Mouse (Mus musculus) monocyte, adult 5-6 weeks (primary cell): ENCODE measurements around the gene Trpm1. TPM values are rescaled to one million over a fixed set of nuclear protein-coding genes. Genes with fewer than 3 reads are reported as not detected.
A peak's percentile ranks its signal among the peaks of the same experiment; 100 is the strongest.

Experiments used
- ATAC-seq: fragments of 153-309, 156-312 bp; replicated peaks from 2 replicates; pipeline ENCODE4 v1.8.0; 2017; ENCODE audit warnings: mild to moderate bottlenecking; ENCODE audit not compliant: low TSS enrichment, insufficient number of reproducible peaks, severe bottlenecking, poor library complexity, low FRiP score
- total RNA-seq: library from RNA; stranded (forward); fragments of 200-1000, 200-491, 200-594 nt; gene quantifications from 3 replicates; pipeline ENCODE4 v1.2.3, GENCODE M21; 2017

Gene Trpm1
- total RNA-seq, 1 experiment from 2014 or later = not detected

- ATAC-seq = no peak
Measured at GRCm38 (mm10) chr7:64265502-64266279, 112.1 kb downstream of the Trpm1 start.

GRCm38 (mm10) chr7:64266587-64266986 lies 113.0 kb downstream of the Trpm1 start:
- ATAC-seq = no peak

GRCm38 (mm10) chr7:64271926-64272325 lies 118.3 kb downstream of the Trpm1 start:
- no peak for ATAC-seq

GRCm38 (mm10) chr7:64275518-64275917 lies 121.9 kb downstream of the Trpm1 start:
- ATAC-seq = no peak

- ATAC-seq = no peak
Measured at GRCm38 (mm10) chr7:64276921-64277320, 123.3 kb downstream of the Trpm1 start.

- no peak for ATAC-seq
Measured at GRCm38 (mm10) chr7:64278526-64278925, 124.9 kb downstream of the Trpm1 start.

- ATAC-seq = peak; percentile 79
Measured at GRCm38 (mm10) chr7:64279548-64279947, 125.9 kb downstream of the Trpm1 start.

GRCm38 (mm10) chr7:64286566-64286965 lies 132.9 kb downstream of the Trpm1 start:
- ATAC-seq = no peak

GRCm38 (mm10) chr7:64287414-64288091 lies 133.9 kb downstream of the Trpm1 start, which contains the start of gene Mtmr10:
Gene Mtmr10 (plus strand): TSS chr7:64287653.
- peak; percentile 98 for ATAC-seq

- no peak for ATAC-seq
Measured at GRCm38 (mm10) chr7:64289416-64289815, 135.8 kb downstream of the Trpm1 start.

GRCm38 (mm10) chr7:64290431-64290830 lies 136.8 kb downstream of the Trpm1 start:
- no peak for ATAC-seq

GRCm38 (mm10) chr7:64291722-64292121 lies 138.1 kb downstream of the Trpm1 start:
- ATAC-seq = no peak

- no peak for ATAC-seq
Measured at GRCm38 (mm10) chr7:64296286-64297010, 142.8 kb downstream of the Trpm1 start.

GRCm38 (mm10) chr7:64310241-64310640 lies 156.6 kb downstream of the Trpm1 start:
- ATAC-seq = no peak

GRCm38 (mm10) chr7:64310756-64311155 lies 157.1 kb downstream of the Trpm1 start:
- no peak for ATAC-seq

- ATAC-seq = no peak
Measured at GRCm38 (mm10) chr7:64312811-64313210, 159.2 kb downstream of the Trpm1 start.
